Mouse (Mus musculus): Measurements from ENCODE around the gene Usf3. TPM values are rescaled to one million over a fixed set of nuclear protein-coding genes. Genes with fewer than 3 reads are reported as not detected.

The Usf3 gene
- total and polyA plus RNA-seq, 2 experiments from 2014 or later, result 2.3 to 14.5 TPM

GRCm38 (mm10) chr16:44226706-44227291 is 53.8 kb downstream of the Usf3 start:
- no peaks in the 10 kb centered on the region for H3K27me3 ChIP-seq (ENCODE audit: insufficient read depth, low read length)
- no peak for TF ChIP-seq CTCF (IDR thresholded peaks at IDR 0.05; ENCODE audit: low read depth)
- H3K9ac ChIP-seq, result no peak overlapping the region
- DNase-seq, result no peak
- H3K9me3 ChIP-seq (ENCODE audit: low read length), result no peaks in the 10 kb centered on the region
- no peaks in the 10 kb centered on the region for H3K4me1 ChIP-seq (ENCODE audit: insufficient read depth)
- 92% methylated on average over 13 of the region's 13 CpGs for WGBS
- H3K4me2 ChIP-seq (ENCODE audit: low read depth), result no peak overlapping the region
- no peak overlapping the region for H3K4me3 ChIP-seq (ENCODE audit: low read depth, low read length)
- ATAC-seq, result no peak
- no peak overlapping the region for H3K27ac ChIP-seq (ENCODE audit: low read depth, low read length)
- no peaks in the 10 kb centered on the region; the same call in 1 of the 2 replicates for H3K36me3 ChIP-seq (ENCODE audit: insufficient read depth)

- H3K27ac ChIP-seq (ENCODE audit: low read depth, low read length), result no peak overlapping the region
- no peaks in the 10 kb centered on the region for H3K9me3 ChIP-seq (ENCODE audit: low read length)
- H3K4me3 ChIP-seq (ENCODE audit: low read depth, low read length), result no peak overlapping the region
- no peak overlapping the region for H3K4me2 ChIP-seq (ENCODE audit: low read depth)
- TF ChIP-seq CTCF (IDR thresholded peaks at IDR 0.05; ENCODE audit: low read depth), result no peak
- no peak overlapping the region for H3K9ac ChIP-seq
- H3K4me1 ChIP-seq (ENCODE audit: insufficient read depth), result no peaks in the 10 kb centered on the region
- ATAC-seq (no peak), DNase-seq (no peak)
- H3K36me3 ChIP-seq (ENCODE audit: insufficient read depth), result no peaks in the 10 kb centered on the region
- WGBS, result 85% methylated on average over 7 of the region's 7 CpGs
- no peaks in the 10 kb centered on the region for H3K27me3 ChIP-seq (ENCODE audit: insufficient read depth, low read length)
Measured at GRCm38 (mm10) chr16:44233019-44233418, 60.0 kb downstream of the Usf3 start.

- 61% methylated on average over 3 of the region's 3 CpGs for WGBS
- no peaks in the 10 kb centered on the region for H3K9me3 ChIP-seq (ENCODE audit: low read length)
- DNase-seq (no peak), ATAC-seq (no peak)
- H3K27ac ChIP-seq (ENCODE audit: low read depth, low read length), result no peak overlapping the region
- no peak overlapping the region for H3K4me2 ChIP-seq (ENCODE audit: low read depth)
- no peaks in the 10 kb centered on the region for H3K36me3 ChIP-seq (ENCODE audit: insufficient read depth)
- H3K4me1 ChIP-seq (ENCODE audit: insufficient read depth), result no peaks in the 10 kb centered on the region
- no peak for TF ChIP-seq CTCF (IDR thresholded peaks at IDR 0.05; ENCODE audit: low read depth)
- no peak overlapping the region for H3K4me3 ChIP-seq (ENCODE audit: low read depth, low read length)
- no peak overlapping the region for H3K9ac ChIP-seq
- H3K27me3 ChIP-seq (ENCODE audit: insufficient read depth, low read length), result no peaks in the 10 kb centered on the region
Measured at GRCm38 (mm10) chr16:44237836-44238235, 64.8 kb downstream of the Usf3 start.

GRCm38 (mm10) chr16:44238835-44239263 is 65.8 kb downstream of the Usf3 start:
- no peak overlapping the region for H3K4me3 ChIP-seq (ENCODE audit: low read depth, low read length)
- no peak for TF ChIP-seq CTCF (IDR thresholded peaks at IDR 0.05; ENCODE audit: low read depth)
- H3K27me3 ChIP-seq (ENCODE audit: insufficient read depth, low read length), result no peaks in the 10 kb centered on the region
- H3K27ac ChIP-seq (ENCODE audit: low read depth, low read length), result no peak overlapping the region
- ATAC-seq (peak; percentile 89), DNase-seq (peak; percentile 54)
- H3K9ac ChIP-seq, result no peak overlapping the region
- H3K9me3 ChIP-seq (ENCODE audit: low read length), result no peaks in the 10 kb centered on the region
- WGBS, result 52% methylated on average over 10 of the region's 10 CpGs
- H3K4me2 ChIP-seq (ENCODE audit: low read depth), result no peak overlapping the region
- no peaks in the 10 kb centered on the region for H3K36me3 ChIP-seq (ENCODE audit: insufficient read depth)
- no peaks in the 10 kb centered on the region for H3K4me1 ChIP-seq (ENCODE audit: insufficient read depth)

GRCm38 (mm10) chr16:44240406-44240805 is 67.4 kb downstream of the Usf3 start:
- 71% methylated on average over 8 of the region's 8 CpGs for WGBS

GRCm38 (mm10) chr16:44242633-44243032 is 69.6 kb downstream of the Usf3 start:
- no peaks in the 10 kb centered on the region for H3K36me3 ChIP-seq (ENCODE audit: insufficient read depth)
- peak; percentile 68 for DNase-seq
- H3K9ac ChIP-seq, result no peak overlapping the region
- H3K27ac ChIP-seq (ENCODE audit: low read depth, low read length), result no peak overlapping the region
- peak; percentile 35; the same call in 1 of the 2 replicates for ATAC-seq
- peak; percentile 84 for TF ChIP-seq CTCF (IDR thresholded peaks at IDR 0.05; ENCODE audit: low read depth)
- H3K27me3 ChIP-seq (ENCODE audit: insufficient read depth, low read length), result no peaks in the 10 kb centered on the region
- 2% methylated on average over 1 of the region's 1 CpGs for WGBS
- no peak overlapping the region for H3K4me3 ChIP-seq (ENCODE audit: low read depth, low read length)
- no peaks in the 10 kb centered on the region for H3K4me1 ChIP-seq (ENCODE audit: insufficient read depth)
- 0 out of 2 replicates have a peak, but pooled peaks cover 4% of the 10 kb centered on the region for H3K9me3 ChIP-seq (ENCODE audit: low read length)
- no peak overlapping the region for H3K4me2 ChIP-seq (ENCODE audit: low read depth)

More at GRCm38 (mm10) chr16:44240406-44240805, 67.4 kb downstream of the Usf3 start:
- no peak overlapping the region for H3K4me2 ChIP-seq (ENCODE audit: low read depth)
- H3K9ac ChIP-seq, result no peak overlapping the region
- H3K36me3 ChIP-seq (ENCODE audit: insufficient read depth), result no peaks in the 10 kb centered on the region
- H3K27me3 ChIP-seq (ENCODE audit: insufficient read depth, low read length), result no peaks in the 10 kb centered on the region
- no peak for TF ChIP-seq CTCF (IDR thresholded peaks at IDR 0.05; ENCODE audit: low read depth)
- no peak overlapping the region for H3K27ac ChIP-seq (ENCODE audit: low read depth, low read length)
- no peaks in the 10 kb centered on the region for H3K4me1 ChIP-seq (ENCODE audit: insufficient read depth)
- H3K4me3 ChIP-seq (ENCODE audit: low read depth, low read length), result no peak overlapping the region
- H3K9me3 ChIP-seq (ENCODE audit: low read length), result no peaks in the 10 kb centered on the region
- DNase-seq, result no peak
- ATAC-seq, result no peak

- 85% methylated on average over 7 of the region's 7 CpGs for WGBS
- no peaks in the 10 kb centered on the region for H3K4me1 ChIP-seq (ENCODE audit: insufficient read depth)
- H3K4me3 ChIP-seq (ENCODE audit: low read depth, low read length), result no peak overlapping the region
- ATAC-seq (no peak), DNase-seq (no peak)
- H3K4me2 ChIP-seq (ENCODE audit: low read depth), result no peak overlapping the region
- H3K9ac ChIP-seq, result no peak overlapping the region
- TF ChIP-seq CTCF (IDR thresholded peaks at IDR 0.05; ENCODE audit: low read depth), result no peak
- no peaks in the 10 kb centered on the region for H3K36me3 ChIP-seq (ENCODE audit: insufficient read depth)
- H3K27me3 ChIP-seq (ENCODE audit: insufficient read depth, low read length), result no peaks in the 10 kb centered on the region
- no peak overlapping the region for H3K27ac ChIP-seq (ENCODE audit: low read depth, low read length)
- H3K9me3 ChIP-seq (ENCODE audit: low read length), result 0 out of 2 replicates have a peak, but pooled peaks cover 4% of the 10 kb centered on the region
Measured at GRCm38 (mm10) chr16:44243323-44243722, 70.3 kb downstream of the Usf3 start.
